Mouse (Mus musculus) T-cell, adult 2 months (primary cell): ENCODE data around the gene Zc3h13.

Source experiments
- DNase-seq: peaks from one replicate; pipeline ENCODE4 v3.0.0; 2022; ENCODE audit warnings: low spot score

Gene Zc3h13

DNA sequence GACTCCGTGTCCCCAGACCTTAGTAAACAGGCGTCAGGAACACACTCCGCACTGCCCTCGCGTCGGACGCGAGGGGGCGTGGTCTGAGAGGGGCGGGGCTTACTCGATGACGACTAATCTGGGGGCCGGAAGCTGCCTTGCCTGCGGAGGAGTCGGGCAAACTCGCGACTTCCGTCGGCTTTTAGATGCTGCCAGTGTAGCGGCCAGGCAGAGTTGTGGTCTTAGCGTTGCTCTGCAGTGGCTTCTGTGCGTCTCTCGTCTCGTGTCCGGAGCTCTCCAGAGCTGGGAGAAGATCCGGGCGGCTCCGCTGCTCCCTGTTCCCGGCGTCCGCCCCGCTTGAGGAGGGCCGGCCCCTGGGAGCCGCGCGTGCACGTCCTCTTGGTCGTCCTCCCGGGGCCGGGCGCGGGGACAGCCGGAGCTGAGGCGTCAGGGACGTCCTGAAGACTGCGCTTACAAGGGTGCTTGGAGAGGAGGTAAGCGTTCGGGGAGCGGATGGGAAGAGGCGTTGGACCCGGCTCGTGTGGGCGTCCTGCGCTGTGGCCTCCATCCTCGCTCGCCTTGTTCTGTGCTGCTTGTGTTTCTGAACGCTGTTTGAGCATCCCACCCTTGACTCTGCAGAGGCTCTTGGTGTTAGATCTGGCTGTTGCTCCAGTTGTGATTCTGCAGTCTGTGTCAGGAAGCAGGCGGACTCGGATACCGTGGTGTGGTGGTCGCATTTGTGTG, at the start of gene Zc3h13:
Gene Zc3h13, plus strand, starts transcription at position 181 of the 723 bp plus-strand sequence.
- DNase-seq, result peak; percentile 96

DNA sequence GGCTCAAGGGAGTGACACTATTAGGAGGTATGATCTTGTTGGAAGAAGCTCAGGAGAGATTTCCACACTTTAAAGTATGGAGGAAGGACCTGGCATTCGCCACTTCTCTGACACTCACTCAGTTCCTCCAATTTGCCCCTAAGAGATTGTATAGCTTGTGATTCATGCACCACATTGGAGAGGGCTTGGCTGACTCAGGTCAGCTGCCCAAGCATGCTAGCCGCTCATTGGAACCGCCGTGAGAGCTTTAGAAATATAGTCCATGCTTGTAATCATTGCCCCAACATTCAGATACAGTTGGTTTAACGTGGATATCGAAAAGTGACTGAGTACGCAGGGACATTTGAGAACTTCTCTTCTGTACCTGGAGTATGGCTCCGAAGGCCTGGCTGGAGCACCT, 48.6 kb upstream of the Zc3h13 start:
- DNase-seq, result no peak

DNA sequence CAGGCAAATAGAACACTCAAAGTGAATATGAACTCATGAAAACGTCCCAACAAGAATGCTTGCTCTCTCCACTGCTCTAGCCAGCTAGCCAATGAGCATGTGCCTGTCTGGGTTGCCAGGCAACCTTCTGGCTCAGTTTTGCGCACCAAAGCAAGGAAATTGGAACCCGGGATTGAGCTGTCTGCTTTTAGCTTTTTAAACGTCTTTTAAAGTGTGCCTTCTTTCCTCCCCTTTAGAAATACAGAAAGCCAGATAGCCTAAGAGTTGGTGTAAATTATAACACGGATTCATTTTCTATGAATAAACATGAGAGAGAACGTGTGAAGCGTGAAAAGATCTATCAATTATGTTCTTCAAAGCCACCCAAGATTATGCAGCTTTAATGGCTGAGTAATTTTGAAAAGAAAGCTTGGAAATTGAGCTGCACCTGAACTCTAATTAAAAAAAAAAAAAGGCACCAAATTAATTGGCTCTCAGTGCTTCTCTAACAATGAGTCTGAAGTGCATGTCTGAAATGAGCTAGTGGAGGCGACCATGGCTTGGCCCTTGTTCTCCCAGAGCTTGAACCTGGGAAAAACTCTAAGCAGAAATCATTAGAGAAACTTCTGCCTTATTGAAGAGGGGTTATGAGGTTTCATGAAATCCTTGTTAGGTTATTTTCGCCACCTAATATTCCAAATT, 48.1 kb upstream of the Zc3h13 start:
- DNase-seq, result no peak

DNA sequence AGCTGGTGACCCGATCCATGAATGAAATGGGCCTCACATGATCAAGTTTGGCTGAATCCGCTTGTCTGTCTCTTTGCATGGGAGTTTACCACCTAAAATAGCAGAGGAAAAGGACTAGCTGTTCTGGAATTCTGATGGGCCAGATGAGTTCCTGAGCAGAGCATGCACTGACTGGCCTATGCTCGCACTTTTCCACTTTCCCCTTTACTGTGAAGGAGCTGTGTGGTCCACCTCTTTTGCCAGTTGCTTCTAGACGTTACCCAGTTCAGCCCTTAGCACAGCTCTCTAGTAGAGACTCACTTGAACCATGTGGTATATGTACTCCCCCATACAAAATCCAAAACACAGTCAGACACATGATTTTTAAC, 47.6 kb upstream of the Zc3h13 start:
- no peak for DNase-seq

DNA sequence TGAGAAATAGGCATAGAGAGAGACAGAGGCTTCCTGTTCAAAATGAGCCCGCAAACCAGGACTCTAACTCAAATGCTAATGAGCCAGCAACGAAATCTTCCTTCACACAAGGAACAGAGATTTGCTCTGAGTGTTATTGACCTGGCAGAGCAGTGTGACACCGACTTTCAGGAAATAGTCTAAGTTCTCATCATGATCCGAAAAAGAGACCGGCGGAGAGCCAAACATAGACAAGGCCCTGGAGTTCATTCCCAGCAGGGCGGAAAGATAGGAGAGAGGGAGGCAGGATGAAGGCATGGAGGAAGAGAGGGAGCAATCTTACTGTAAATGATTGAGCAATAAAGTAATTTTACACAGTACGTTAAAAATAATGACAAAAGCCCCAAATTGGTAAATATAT, 47.1 kb upstream of the Zc3h13 start:
- DNase-seq, result no peak

DNA sequence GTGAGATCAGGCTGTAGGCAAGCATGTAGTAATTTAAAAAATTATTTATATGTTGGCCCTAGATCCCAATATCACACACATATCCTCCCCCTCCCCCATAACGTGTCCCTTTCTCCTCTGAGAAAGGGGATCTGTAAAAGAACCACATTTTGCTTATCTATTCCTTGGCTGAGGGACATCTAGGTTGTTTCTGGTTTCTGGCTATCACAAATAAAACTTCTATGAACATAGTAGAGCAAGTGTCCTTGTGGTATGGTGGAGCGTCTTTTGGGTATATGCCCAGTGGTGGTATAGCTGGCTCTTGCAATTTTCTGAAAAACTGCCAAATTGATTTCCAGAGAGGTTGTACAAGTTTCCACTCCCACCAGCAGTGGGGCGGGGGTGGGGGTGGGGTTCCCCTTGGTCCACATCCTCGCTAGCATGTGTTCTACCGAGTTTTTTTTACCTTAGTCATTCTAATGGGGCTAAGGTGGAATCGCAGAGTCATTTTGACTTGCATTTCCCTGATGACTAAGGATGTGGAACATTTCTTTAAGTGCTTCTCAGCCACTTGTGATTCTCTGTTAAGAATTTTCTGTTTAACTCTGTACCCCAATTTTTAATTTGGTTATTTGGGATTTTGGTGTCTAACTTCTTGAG, 46.0 kb upstream of the Zc3h13 start:
- no peak for DNase-seq

DNA sequence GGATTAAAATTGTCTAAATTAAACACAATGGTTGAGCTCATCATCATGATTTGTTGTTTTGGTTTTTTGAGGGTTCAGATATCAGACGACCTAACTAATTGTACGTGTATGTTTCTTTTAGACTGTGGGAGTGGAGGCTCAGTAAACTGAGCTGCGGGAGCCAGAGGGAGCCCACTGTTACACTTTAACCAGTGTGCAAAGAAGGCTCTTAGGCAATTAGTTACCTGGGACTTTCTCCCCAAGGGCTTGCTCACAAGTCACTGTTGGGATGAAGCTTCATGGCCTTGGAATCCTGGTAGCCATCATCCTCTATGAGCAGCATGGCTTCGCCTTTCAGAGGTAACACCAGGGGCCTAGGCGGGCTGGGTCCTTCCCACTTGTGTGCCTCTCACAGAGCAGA, 42.1 kb upstream of the Zc3h13 start, which contains the start of gene Cpb2:
Gene Cpb2, plus strand, starts transcription at position 201 of the 400 bp plus-strand sequence.
- no peak for DNase-seq

DNA sequence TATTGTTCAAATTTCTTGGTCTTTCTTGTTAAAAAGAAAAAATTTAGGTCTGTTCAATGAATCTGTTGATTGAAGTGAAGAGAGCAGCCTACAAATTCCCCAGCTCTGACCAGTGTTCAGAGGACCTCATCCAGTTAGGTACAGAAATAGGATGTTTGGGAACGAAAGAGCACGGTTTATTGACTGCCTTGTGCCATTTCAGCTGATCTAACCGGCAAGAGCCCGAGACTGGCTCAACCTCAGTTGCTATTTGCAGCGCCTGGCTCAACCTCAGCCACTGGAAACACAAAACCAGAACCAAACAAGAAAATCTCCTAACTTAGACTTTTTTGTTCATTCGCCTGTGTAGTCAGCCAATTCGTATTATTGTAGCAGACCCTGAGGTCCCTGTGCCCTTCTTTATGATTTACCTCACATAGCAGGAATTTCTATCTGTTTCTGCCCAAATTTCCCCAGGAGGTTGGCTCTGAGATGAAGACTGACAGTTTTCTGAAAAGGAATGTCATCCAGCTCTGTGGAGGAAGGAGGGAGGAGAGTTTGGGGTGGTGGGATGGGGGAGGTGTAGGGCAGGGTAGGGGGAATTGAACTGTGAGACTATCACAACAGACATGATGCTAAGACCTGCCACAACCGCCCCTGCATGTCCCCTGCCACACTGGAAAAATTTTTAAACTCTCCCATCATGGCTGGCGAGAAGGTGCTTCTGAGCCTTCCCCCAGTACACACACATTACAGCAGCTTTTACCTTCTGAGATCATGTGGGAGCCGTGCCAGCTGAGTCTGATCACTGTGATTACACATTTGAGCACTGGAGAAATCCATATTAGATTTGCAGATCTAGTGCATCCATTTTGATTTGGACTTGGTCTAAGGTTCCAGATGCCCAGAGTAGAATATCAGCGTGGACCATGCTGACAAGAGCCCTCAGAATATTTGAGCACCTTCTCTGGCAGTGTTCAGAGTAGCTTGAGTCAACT, 37.9 kb upstream of the Zc3h13 start:
- no peak for DNase-seq

DNA sequence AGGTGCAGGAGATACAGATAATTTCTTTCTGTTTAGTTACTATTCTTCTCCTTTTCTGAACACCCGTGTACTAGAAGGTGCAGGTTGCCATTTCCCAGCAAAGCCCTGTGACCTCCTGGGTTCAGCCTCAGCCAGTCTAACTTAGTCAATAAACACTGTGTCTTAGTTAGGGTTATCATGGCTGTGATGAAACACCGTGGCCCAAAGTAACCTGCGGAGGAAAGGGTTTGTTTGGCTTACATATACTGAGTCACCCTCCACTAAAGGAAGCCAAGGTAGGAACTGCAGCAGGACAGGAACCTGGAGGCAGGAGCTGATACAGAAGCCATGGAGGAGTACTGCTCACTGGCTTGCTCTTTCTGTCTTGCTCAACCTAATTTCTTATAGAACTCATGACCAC, 33.7 kb upstream of the Zc3h13 start:
- no peak for DNase-seq

DNA sequence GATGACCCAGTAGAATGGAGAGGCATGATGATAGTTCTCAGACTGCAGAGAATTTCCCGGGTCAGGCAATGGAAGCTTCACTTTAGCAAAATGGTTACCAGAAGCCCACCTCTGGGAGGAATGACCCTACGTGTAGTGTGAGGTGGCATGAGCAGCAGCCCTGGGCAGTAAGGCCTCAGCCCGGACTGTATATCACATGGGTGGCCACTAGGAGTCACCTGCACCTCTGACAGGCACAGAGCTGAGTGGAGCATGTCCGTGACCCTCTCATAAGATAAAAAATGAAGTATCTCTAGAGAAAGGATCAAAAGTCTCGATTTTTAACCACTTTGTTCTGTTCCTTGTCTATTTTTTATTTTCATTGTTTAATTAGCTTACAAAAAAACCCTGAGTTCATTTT, 27.7 kb upstream of the Zc3h13 start:
- DNase-seq, result no peak

DNA sequence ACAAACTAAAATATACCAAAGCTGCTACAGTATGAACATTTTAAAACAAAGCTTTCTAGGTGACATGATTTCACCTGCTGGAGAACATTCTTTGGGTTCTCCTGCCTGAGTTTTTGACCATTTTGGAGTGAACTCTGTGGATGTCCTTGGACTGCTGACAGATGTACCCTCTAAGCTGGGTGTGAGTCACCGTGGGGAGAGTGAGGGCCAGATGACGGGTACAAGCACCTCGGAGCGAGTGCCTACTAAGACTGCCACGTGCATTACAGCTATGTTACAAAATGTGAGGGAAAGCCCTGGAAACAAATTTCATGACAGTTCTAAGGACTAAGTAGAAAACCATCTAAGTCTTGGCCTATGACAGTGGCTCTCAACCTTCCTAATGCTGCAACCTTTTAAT, 14.6 kb upstream of the Zc3h13 start:
- DNase-seq, result no peak

DNA sequence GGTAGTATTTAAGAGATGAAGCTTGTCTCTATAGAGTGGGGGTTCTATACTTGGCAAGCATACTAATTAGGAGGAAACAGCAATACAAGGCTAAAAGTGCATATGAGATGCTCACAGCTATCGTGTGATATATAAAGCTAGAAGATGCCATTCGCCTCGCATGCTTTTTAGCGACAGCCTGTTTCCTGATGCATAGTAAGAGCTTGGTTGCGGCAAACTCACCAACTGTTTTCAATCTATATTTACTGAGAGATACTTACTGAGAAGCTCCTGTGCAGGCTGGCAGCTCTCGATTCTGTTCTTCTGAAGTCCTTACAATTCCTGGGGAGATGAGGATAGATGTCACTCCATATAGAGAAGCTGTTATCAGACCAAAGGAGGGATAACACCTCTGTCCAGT, 4.5 kb upstream of the Zc3h13 start:
- DNase-seq, result no peak

DNA sequence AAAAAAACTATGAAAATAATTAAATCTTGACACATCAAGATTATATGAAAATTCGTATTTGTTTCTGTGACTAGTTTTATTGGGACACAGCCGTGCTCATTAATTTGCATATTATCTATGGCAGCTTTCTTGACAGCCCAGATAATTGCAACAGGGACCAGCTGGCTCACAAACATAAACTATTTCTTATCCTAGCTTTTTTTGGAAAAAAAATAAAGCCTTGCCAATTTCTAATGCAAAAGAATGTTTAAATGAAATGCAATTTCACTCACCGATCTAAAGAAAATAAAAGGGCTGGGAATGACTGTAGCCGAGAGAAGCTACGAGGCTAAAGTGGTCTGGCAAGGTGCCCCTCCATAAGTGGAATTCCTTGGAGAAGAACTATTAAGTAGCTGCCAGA, 3.8 kb upstream of the Zc3h13 start:
- DNase-seq, result no peak

DNA sequence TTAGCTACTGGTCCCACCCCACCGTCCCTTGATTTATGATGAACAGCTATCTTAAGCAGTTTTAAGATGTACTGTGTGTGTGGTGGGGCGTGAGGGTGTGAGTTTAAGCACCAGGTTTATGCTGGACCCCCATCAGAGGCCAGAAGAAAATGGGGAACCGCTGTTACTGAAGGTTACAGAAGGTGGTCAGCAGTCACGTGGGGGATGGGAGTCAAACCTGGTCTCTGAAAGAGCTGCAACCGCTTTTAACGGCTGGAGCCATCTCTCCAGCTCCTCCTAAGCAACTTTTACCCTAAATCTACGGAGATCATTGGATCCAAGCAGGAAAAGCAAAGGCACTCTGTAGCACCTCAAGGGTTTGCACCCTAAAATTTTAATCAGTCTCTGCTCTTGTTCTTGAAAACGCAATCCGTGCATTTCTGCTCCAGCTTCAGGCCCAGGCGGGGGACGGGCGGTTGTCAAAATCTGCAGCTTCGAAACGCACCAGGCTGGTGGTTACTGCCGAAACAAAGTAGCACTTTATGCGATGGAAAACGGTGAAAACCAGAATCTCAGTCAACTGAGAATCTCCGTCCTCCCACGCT, 472 bp upstream of the Zc3h13 start:
- DNase-seq, result peak; percentile 2

DNA sequence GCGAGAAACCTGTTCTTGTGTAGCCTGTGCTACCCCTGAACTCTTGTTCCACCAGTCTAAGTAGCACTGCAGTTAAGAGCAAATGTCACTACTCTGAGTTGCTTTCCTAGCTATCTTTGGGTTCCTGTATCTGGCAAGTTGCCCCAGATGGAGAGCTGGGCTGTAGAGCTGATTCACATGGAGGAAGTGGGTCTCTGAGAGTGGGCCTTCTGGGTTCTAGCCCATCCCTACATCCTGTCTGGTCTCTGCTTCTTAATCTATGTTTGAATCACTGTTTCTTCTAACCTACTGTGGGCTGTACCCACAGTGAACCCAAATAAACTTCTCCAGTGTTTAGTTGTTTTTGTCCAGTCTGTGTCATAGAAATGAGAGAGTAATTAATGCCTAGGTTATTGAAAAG, 16.9 kb downstream of the Zc3h13 start:
- DNase-seq, result peak; percentile 6

DNA sequence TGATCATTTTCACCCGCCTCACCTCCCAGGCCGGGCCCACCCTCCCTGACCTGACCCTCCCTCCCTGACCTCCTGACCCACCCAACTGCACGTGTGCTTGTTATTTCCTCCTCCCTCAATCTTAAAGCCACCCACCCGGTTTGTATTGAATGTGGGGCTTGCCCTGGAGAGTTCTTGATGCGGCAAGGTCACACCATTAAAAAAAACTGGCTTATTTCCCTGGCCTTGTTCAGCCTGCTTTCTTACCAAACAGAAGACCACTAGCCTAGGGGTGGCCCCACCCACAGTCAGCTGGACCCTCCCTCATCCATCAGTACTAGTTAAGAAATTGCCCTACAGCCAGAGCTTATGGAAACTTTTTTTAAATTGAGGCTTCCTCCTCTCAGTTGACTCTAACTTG, 19.6 kb downstream of the Zc3h13 start:
- DNase-seq, result no peak

DNA sequence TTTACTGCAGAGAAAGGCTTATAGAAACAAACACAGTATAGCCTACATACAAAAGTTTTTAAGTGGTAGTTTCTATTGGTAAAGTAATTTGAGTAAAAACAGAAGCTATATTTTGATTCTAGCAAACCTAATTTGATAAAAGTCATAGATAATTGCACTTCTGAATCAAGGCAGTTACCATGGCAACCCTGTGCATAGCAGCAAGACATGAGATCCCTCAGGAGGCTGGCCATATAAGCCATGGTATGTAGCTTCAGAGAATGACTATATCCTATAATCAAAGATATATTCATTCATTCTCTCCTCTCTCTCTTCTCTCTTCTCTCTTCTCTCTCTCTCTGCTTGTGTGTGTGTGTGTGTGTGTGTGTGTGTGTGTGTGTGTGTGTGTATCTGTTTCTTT, 23.7 kb downstream of the Zc3h13 start:
- no peak for DNase-seq

DNA sequence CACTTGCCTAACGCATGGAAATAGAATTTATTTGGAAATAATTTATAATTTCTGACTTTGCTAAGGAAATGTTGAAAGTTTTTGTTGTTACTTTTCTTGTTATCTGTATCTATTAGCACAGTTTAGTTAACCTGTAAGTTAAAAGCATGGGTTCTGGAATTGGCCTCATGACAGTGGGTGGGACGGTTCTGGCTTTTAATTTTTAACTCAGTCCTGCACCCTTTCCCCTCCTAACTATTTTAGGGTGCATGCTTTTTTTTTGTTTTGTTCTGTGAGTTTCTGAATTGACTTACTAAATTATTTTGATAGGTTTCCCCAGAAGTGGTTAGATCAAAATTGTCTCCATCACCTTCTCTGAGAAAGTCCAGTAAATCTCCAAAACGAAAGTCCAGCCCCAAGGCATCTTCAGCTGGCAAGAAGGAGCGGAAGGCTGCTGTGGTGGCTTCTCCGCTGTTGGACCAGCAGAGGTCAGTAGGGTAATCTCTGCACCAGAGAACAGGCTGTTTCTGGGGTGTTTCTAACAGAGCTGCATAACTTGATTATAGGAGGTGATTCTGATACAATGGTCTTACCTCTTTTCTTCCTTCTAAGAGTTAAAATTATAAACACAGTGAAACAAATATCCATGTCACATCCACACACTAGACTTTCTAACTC, 25.3 kb downstream of the Zc3h13 start:
- DNase-seq, result no peak

DNA sequence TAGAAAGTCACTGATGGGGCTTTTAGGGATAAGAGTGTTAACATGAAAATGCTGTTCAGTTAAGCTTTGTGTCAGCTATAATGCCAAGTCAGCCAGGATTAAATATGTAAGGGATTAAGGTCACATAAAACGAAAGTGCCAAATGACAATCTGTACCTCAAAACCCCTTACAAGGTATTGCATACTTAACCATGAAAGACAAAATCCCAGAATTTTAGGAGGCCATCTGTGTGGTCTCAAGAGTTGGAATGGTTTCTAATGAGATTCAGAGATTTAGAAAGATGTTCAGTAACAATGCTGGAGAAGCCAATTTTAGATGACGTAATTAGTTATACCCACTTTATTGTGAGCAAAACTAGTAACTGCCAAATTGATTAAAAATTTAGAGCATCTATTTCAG, 30.3 kb downstream of the Zc3h13 start:
- DNase-seq, result no peak

DNA sequence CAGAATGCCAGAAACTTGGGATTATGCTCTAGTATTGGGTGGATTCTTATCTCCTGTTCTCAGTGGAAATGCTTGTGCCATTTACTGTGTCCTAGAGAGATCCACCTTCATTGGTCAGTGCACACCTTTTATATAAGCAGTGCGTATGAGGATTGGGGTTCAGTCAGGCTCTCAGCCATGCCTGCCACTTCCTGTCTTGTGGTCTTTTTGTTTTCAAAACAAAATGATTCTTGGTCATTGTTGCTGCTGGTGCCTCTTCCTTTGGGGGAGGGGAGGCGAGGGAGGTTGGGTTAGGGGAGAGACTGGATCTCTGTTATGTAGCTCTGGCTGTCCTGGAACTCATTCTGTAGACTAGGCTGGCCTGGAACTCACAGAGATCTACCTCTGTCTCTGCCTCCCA, 34.6 kb downstream of the Zc3h13 start:
- DNase-seq, result peak; percentile 71

DNA sequence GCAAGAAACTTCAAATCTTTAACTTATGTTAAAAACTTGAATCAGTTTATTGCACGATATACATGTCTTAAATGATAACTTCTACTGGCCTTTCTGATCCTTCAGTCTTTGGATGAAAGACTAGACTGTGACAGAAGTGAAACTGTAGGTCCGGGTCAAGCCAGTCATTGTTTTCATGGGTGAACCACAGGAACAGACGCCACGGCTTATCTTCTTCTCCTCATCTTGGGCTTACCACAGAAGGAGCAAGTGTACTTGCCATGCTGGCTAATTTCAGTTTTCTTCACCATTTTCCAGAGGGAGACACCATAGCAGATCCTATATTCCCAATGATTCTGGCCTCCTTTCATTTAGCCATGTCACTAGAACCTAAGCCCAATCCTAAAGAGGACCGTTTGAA, 36.1 kb downstream of the Zc3h13 start:
- DNase-seq, result no peak
